19 mouse cellular contexts compared by ENCODE assay signal in genomic region chr5:141091676-141092075, GRCm38 (mm10).
"Had no signal": no experiment of that assay in that cellular context is flagged by ENCODE, and none has a peak within 500 bp of the region (broad histone marks: within the 10 kb centered on the region; RNA-seq: fewer than 3 reads in every experiment).

No protein-coding gene starts in this region.

- H3K4me3 ChIP-seq: limb, embryonic 10.5 days; limb, embryonic 13.5 days; liver, embryonic 12.5 days; liver, embryonic 15.5 days; lung, embryonic 15.5 days; megakaryocyte, embryonic 14.5 days; midbrain, embryonic 12.5 days had no signal

- ATAC-seq: intestine, embryonic 16.5 days; liver, embryonic 12.5 days had no signal

- H3K9me3 ChIP-seq: limb, embryonic 10.5 days; limb, embryonic 13.5 days; liver, embryonic 12.5 days; liver, embryonic 15.5 days; lung, embryonic 15.5 days; midbrain, embryonic 12.5 days had no signal

- H3K4me2 ChIP-seq: limb, embryonic 13.5 days; liver, embryonic 12.5 days; liver, embryonic 15.5 days; lung, embryonic 15.5 days; midbrain, embryonic 12.5 days had no signal

- DNase-seq: kidney, adult 18-20 months; kidney, adult 9 months; kidney, postnatal 14 days; kidney, postnatal 4 days; liver; lung, adult 18-20 months; lung, postnatal 10 days; lung, postnatal 36 days; retina, postnatal 1 day; thymus, adult 18-20 months; thymus, postnatal 36 days had no signal

- H3K4me1 ChIP-seq: limb, embryonic 10.5 days; limb, embryonic 13.5 days; liver, embryonic 12.5 days; liver, embryonic 15.5 days; lung, embryonic 15.5 days; megakaryocyte, embryonic 14.5 days had no signal

- H3K36me3 ChIP-seq: limb, embryonic 10.5 days; limb, embryonic 13.5 days; liver, embryonic 12.5 days; liver, embryonic 15.5 days; lung, embryonic 15.5 days; midbrain, embryonic 12.5 days had no signal

- H3K27me3 ChIP-seq: limb, embryonic 13.5 days; liver, embryonic 12.5 days; liver, embryonic 15.5 days; lung, embryonic 15.5 days; midbrain, embryonic 12.5 days had no signal

- H3K9ac ChIP-seq: limb, embryonic 13.5 days; liver, embryonic 12.5 days; liver, embryonic 15.5 days; lung, embryonic 15.5 days; midbrain, embryonic 12.5 days had no signal

- H3K27ac ChIP-seq: limb, embryonic 10.5 days; limb, embryonic 13.5 days; liver, embryonic 12.5 days; liver, embryonic 15.5 days; lung, embryonic 15.5 days; midbrain, embryonic 12.5 days had no signal
